Mouse (Mus musculus): Measurements from ENCODE around the gene 3425401B19Rik.

DNA sequence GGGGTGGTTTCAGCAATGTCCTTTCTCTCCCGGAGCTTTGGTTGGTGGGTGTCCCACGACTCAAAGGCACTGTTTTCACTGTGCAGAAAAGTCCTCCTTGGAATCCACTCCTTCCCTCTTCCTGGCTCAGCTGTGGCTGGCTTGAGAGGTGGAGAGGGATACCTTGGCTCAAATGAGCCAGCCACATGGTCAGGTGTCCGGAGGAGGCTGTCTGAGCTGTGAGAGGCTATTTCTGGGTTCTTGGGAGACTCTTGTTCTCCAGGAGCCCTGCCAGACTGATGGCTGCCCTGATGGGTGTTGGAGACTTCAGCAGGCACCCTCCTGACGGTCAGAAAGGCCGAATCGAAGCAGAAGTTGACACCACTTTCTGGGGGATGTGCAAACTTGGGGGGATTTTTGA is 22.0 kb downstream of the 3425401B19Rik start:
- TF ChIP-seq CTCF (IDR thresholded peaks at IDR 0.05; ENCODE audit: insufficient read depth, low read length) (no peak), POLR2A (IDR thresholded peaks at IDR 0.05; ENCODE audit: borderline replicate concordance, extremely low read depth, low read depth, low read length) (no peak)
